Mouse (Mus musculus) CH12.LX (cell line): ENCODE results near the gene Ankrd13c. TPM values are rescaled to one million over a fixed set of nuclear protein-coding genes. Genes with fewer than 3 reads are reported as not detected.
A peak's percentile ranks its signal among the peaks of the same experiment; 100 is the strongest.

Experiments used
- DNase-seq: peaks from one replicate; pipeline ENCODE4 v3.0.0-alpha.2; 2013; ENCODE audit errors: extremely low read depth
- H3K27ac ChIP-seq: 2 replicates; pipeline ENCODE4 v1.5.1; 2012; ENCODE audit warnings: low read depth, mild to moderate bottlenecking, control low read depth, moderate library complexity; ENCODE audit not compliant: insufficient read depth
- H3K27me3 ChIP-seq: replicated peaks from 2 replicates; pipeline ENCODE3; 2012; ENCODE audit warnings: inconsistent platforms
- H3K36me3 ChIP-seq, 2 experiments: replicated peaks in 1 of 2; 2 replicates each; pipeline versions ENCODE3 to v1.6.1; 2012; ENCODE audit warnings: inconsistent platforms in 1 of 2, low read length in 1 of 2, mild to moderate bottlenecking in 1 of 2, mixed read lengths in 1 of 2, moderate library complexity in 1 of 2; ENCODE audit not compliant: control insufficient read depth in 1 of 2, insufficient read depth in 1 of 2
- H3K4me1 ChIP-seq, 2 experiments: 2 replicates each; pipeline ENCODE4 v1.6.1; 2012; ENCODE audit warnings: inconsistent platforms in 1 of 2, moderate library complexity in 1 of 2; ENCODE audit not compliant: insufficient read depth in 2 of 2, control insufficient read depth in 1 of 2
- H3K4me2 ChIP-seq: 2 replicates; pipeline ENCODE4 v1.6.1; 2012; ENCODE audit warnings: low read depth, mild to moderate bottlenecking, control low read depth; ENCODE audit not compliant: poor library complexity, insufficient read depth, severe bottlenecking
- H3K4me3 ChIP-seq, 3 experiments: fragments of 150-350 bp in 1 of 3; sonication (generic) in 1 of 3; replicated peaks in 1 of 3; 2 replicates each; pipeline versions ENCODE3 to v1.5.1; 2011 to 2012; ENCODE audit warnings: low read depth in 2 of 3, low read length in 2 of 3, mild to moderate bottlenecking in 2 of 3, moderate library complexity in 2 of 3, control low read depth in 1 of 3, improper control_type of control experiment in 1 of 3, inconsistent platforms in 1 of 3, mixed read lengths in 1 of 3; ENCODE audit not compliant: poor library complexity in 1 of 3
- H3K79me2 ChIP-seq: replicated peaks from 2 replicates; pipeline ENCODE4 v1.6.1; 2012; ENCODE audit warnings: mild to moderate bottlenecking, moderate library complexity; ENCODE audit not compliant: control insufficient read depth, poor library complexity, insufficient read depth, severe bottlenecking; ENCODE audit errors: extremely low read depth
- H3K9ac ChIP-seq: 2 replicates; pipeline ENCODE4 v1.6.1; 2012; ENCODE audit warnings: low read depth, mild to moderate bottlenecking, control low read depth, moderate library complexity; ENCODE audit not compliant: insufficient read depth
- H3K9me3 ChIP-seq: replicated peaks from 2 replicates; pipeline ENCODE3; 2012; ENCODE audit warnings: low read length, inconsistent platforms, mixed read lengths
- BHLHE40 ChIP-seq: IDR thresholded peaks from 2 replicates; pipeline ENCODE4 v1.6.1; 2011; ENCODE audit warnings: mild to moderate bottlenecking, low read depth, low read length, improper control_type of control experiment
- CHD1 ChIP-seq: IDR thresholded peaks from 2 replicates; pipeline ENCODE4 v1.6.1; 2012; ENCODE audit warnings: low read depth, low read length, improper control_type of control experiment, inconsistent platforms
- CHD2 ChIP-seq: IDR thresholded peaks from 2 replicates; pipeline ENCODE4 v1.6.1; 2011; ENCODE audit warnings: low read length, improper control_type of control experiment
- E2F4 ChIP-seq: IDR thresholded peaks from 2 replicates; pipeline ENCODE4 v1.6.1; 2011; ENCODE audit warnings: low read depth, low read length, improper control_type of control experiment; ENCODE audit not compliant: insufficient replicate concordance
- ELF1 ChIP-seq: IDR thresholded peaks from 2 replicates; pipeline ENCODE4 v1.6.1; 2014; ENCODE audit warnings: low read depth, mild to moderate bottlenecking, inconsistent platforms, low read length, improper control_type of control experiment
- ETS1 ChIP-seq: conservative IDR thresholded peaks from 2 replicates; pipeline ENCODE4 v1.6.1; 2012; ENCODE audit warnings: low read depth, mild to moderate bottlenecking, inconsistent platforms, low read length, improper control_type of control experiment, moderate library complexity
- GABPA ChIP-seq: IDR thresholded peaks from 2 replicates; pipeline ENCODE4 v1.6.1; 2012; ENCODE audit warnings: low read depth, low read length, improper control_type of control experiment, inconsistent platforms; ENCODE audit not compliant: insufficient replicate concordance
- HCFC1 ChIP-seq: IDR thresholded peaks from 2 replicates; pipeline ENCODE4 v1.6.1; 2012; ENCODE audit warnings: low read depth, mild to moderate bottlenecking, inconsistent platforms, low read length, improper control_type of control experiment
- IRF4 ChIP-seq: IDR thresholded peaks from 2 replicates; pipeline ENCODE4 v1.6.1; 2014; ENCODE audit warnings: low read depth, mild to moderate bottlenecking, inconsistent platforms, low read length, improper control_type of control experiment
- JUN ChIP-seq: IDR thresholded peaks from 2 replicates; pipeline ENCODE4 v1.6.1; 2011; ENCODE audit warnings: low read depth, mild to moderate bottlenecking, low read length, improper control_type of control experiment, moderate library complexity; ENCODE audit not compliant: insufficient read depth
- JUND ChIP-seq: conservative IDR thresholded peaks from 2 replicates; pipeline ENCODE4 v1.6.1; 2011; ENCODE audit warnings: low read depth, low read length, improper control_type of control experiment
- KAT2A ChIP-seq: IDR thresholded peaks from 2 replicates; pipeline ENCODE4 v1.6.1; 2012; ENCODE audit warnings: low read length, improper control_type of control experiment, inconsistent platforms; ENCODE audit not compliant: insufficient replicate concordance
- MAFK ChIP-seq: IDR thresholded peaks from 2 replicates; pipeline ENCODE4 v1.6.1; 2011; ENCODE audit warnings: low read length, improper control_type of control experiment; ENCODE audit not compliant: insufficient replicate concordance
- MAX ChIP-seq: IDR thresholded peaks from 2 replicates; pipeline ENCODE4 v1.6.1; 2011; ENCODE audit warnings: low read length, improper control_type of control experiment
- MAZ ChIP-seq: IDR thresholded peaks from 2 replicates; pipeline ENCODE4 v1.6.1; 2012; ENCODE audit warnings: low read depth, mild to moderate bottlenecking, inconsistent platforms, low read length, improper control_type of control experiment, moderate library complexity
- MEF2A ChIP-seq: IDR thresholded peaks from 2 replicates; pipeline ENCODE4 v1.6.1; 2014; ENCODE audit warnings: low read depth, mild to moderate bottlenecking, inconsistent platforms, low read length, improper control_type of control experiment, borderline replicate concordance
- MXI1 ChIP-seq: IDR thresholded peaks from 2 replicates; pipeline ENCODE4 v1.6.1; 2011; ENCODE audit warnings: mild to moderate bottlenecking, low read depth, low read length, improper control_type of control experiment
- MYC ChIP-seq: IDR thresholded peaks from 2 replicates; pipeline ENCODE4 v1.6.1; 2011; ENCODE audit warnings: low read depth, mild to moderate bottlenecking, improper control_type of control experiment, low read length
- NELFE ChIP-seq: IDR thresholded peaks from 2 replicates; pipeline ENCODE4 v1.6.1; 2011; ENCODE audit warnings: low read depth, low read length, improper control_type of control experiment
- NRF1 ChIP-seq: IDR thresholded peaks from 2 replicates; pipeline ENCODE4 v1.6.1; 2014; ENCODE audit warnings: low read depth, mild to moderate bottlenecking, inconsistent platforms, low read length, improper control_type of control experiment, moderate library complexity
- POLR2A ChIP-seq: IDR thresholded peaks from 2 replicates; pipeline ENCODE4 v1.6.1; 2011; ENCODE audit warnings: low read depth, mild to moderate bottlenecking, improper control_type of control experiment, low read length
- POLR2AphosphoS2 ChIP-seq: IDR thresholded peaks from 2 replicates; pipeline ENCODE4 v1.6.1; 2011; ENCODE audit warnings: low read depth, low read length, improper control_type of control experiment
- RAD21 ChIP-seq: IDR thresholded peaks from 2 replicates; pipeline ENCODE4 v1.6.1; 2011; ENCODE audit warnings: low read depth, mild to moderate bottlenecking, low read length, improper control_type of control experiment, moderate library complexity
- RCOR1 ChIP-seq: conservative IDR thresholded peaks from 2 replicates; pipeline ENCODE4 v1.6.1; 2012; ENCODE audit warnings: low read depth, mild to moderate bottlenecking, inconsistent platforms, low read length, improper control_type of control experiment
- SIN3A ChIP-seq: IDR thresholded peaks from 2 replicates; pipeline ENCODE4 v1.6.1; 2012; ENCODE audit warnings: low read length, improper control_type of control experiment, inconsistent platforms
- SMC3 ChIP-seq: IDR thresholded peaks from 2 replicates; pipeline ENCODE4 v1.6.1; 2011; ENCODE audit warnings: low read depth, low read length, improper control_type of control experiment
- TBP ChIP-seq: conservative IDR thresholded peaks from 2 replicates; pipeline ENCODE4 v1.6.1; 2011; ENCODE audit warnings: low read depth, low read length, improper control_type of control experiment
- TCF12 ChIP-seq: IDR thresholded peaks from 2 replicates; pipeline ENCODE4 v1.6.1; 2014; ENCODE audit warnings: low read depth, mild to moderate bottlenecking, inconsistent platforms, low read length, improper control_type of control experiment
- UBTF ChIP-seq: IDR thresholded peaks from 2 replicates; pipeline ENCODE4 v1.6.1; 2012; ENCODE audit warnings: low read depth, mild to moderate bottlenecking, inconsistent platforms, low read length, improper control_type of control experiment, moderate library complexity
- USF1 ChIP-seq: IDR thresholded peaks from 2 replicates; pipeline ENCODE4 v1.6.1; 2014; ENCODE audit warnings: low read depth, mild to moderate bottlenecking, inconsistent platforms, low read length, improper control_type of control experiment
- ZKSCAN1 ChIP-seq: IDR thresholded peaks from 2 replicates; pipeline ENCODE4 v1.6.1; 2012; ENCODE audit warnings: low read depth, inconsistent platforms, low read length, improper control_type of control experiment, borderline replicate concordance
- ZMIZ1 ChIP-seq: IDR thresholded peaks from 2 replicates; pipeline ENCODE4 v1.6.1; 2012; ENCODE audit warnings: low read depth, mild to moderate bottlenecking, inconsistent platforms, low read length, improper control_type of control experiment
- dilution Hi-C: fragments of 300-500 bp; cut with MboI; formaldehyde crosslinking; loops from 2 replicates; pipeline ENCODE4 v1.14.3; 2020; ENCODE audit warnings: low sequenced_read_pairs; ENCODE audit not compliant: extremely low pct_unique_long_range_greater_than_20kb, extremely low pct_ligation_motif_present
- in situ Hi-C: fragments of 300-500 bp; cut with MboI; formaldehyde crosslinking; loops from 3 replicates; pipeline ENCODE4 v1.14.3; 2019; ENCODE audit warnings: low sequenced_read_pairs, low pct_ligation_motif_present, low pct_unique_long_range_greater_than_20kb, mixed read lengths
- polyA plus RNA-seq: library from polyadenylated mRNA; unstranded; fragments of >175 nt; gene quantifications from 2 replicates; pipeline ENCODE4 v1.2.1, GENCODE M21; 2012; ENCODE audit warnings: low read depth; ENCODE audit not compliant: insufficient read length
- total RNA-seq, 2 experiments: library from RNA; depleted of rRNA; stranded (reverse); fragments of 300-350 nt in 1 of 2; fragments of >200 nt in 1 of 2; gene quantifications; 2 replicates each; pipeline ENCODE4 v1.2.3; 2012 to 2014

Gene Ankrd13c
- total and polyA plus RNA-seq, 3 experiments: 18.9 to 65.3 (median 54.4) TPM

- Histone ChIP-seq H3K4me1 (peaks cover 4 to 68% of the 10 kb centered on the region in 2 experiments), H3K79me2 (peaks cover 81% of the 10 kb centered on the region), H3K9ac (peak within 1 kb of the TSS; percentile 84), H3K4me2 (peak within 1 kb of the TSS; percentile 96), H3K27ac (peak within 1 kb of the TSS; percentile 81), H3K4me3 (peak within 1 kb of the TSS; percentile 78 to 96 (median 87)), H3K36me3 (peaks cover 0 to 27% of the 10 kb centered on the region in 2 experiments), H3K9me3 (no peaks in the 10 kb centered on the region), H3K27me3 (no peaks in the 10 kb centered on the region)
- TF ChIP-seq NRF1 (peak; percentile 74), BHLHE40 (no peak), TBP (peak; percentile 84), HCFC1 (peak; percentile 95), USF1 (no peak; the same call in 1 of the 2 replicates), JUND (no peak), ZKSCAN1 (peak; percentile 12; the same call in 1 of the 2 replicates), MYC (peak; percentile 90), MXI1 (peak; percentile 96), TCF12 (peak; percentile 98), UBTF (peak; percentile 88), RCOR1 (no peak), POLR2AphosphoS2 (peak; percentile 90; the same call in 1 of the 2 replicates), POLR2A (peak; percentile 97), NELFE (peak; percentile 93), MAX (peak; percentile 92), JUN (peak; percentile 3; the same call in 1 of the 2 replicates), CHD1 (no peak), KAT2A (peak; percentile 95), ZMIZ1 (peak; percentile 86; the same call in 1 of the 2 replicates), MAZ (peak; percentile 80; the same call in 1 of the 2 replicates), ETS1 (peak; percentile 64), MEF2A (peak; percentile 86), MAFK (no peak), CHD2 (no peak), RAD21 (no peak), SIN3A (peak; percentile 97), SMC3 (no peak), IRF4 (peak; percentile 92), E2F4 (0 out of 2 replicates have a peak, but pooled peaks have one; percentile 87), ELF1 (peak; percentile 93), GABPA (peak; percentile 97)
- dilution Hi-C loops (no loop called here), in situ Hi-C loops (no loop called here)
- DNase-seq: peak; percentile 100
Observed at GRCm38 (mm10) chr3:158036329-158036988, 89.4 kb downstream of the Ankrd13c start, which contains the start of the genes Srsf11 and Lrrc40. TSS of gene Srsf11 (minus strand) at chr3:158036639. TSS of gene Lrrc40 (plus strand) at chr3:158036662.
